Mouse (Mus musculus) embryonic fibroblast, embryonic 13.5 days (primary cell): Measurements from ENCODE around the gene Zcchc3. TPM values are rescaled to one million over a fixed set of nuclear protein-coding genes. Genes with fewer than 3 reads are reported as not detected.
A peak's percentile ranks its signal among the peaks of the same experiment; 100 is the strongest.
"Not testable (repeated sequence)": the region's sequence is repeated elsewhere in the genome, so short reads cannot be mapped to it uniquely, and the experiment has no call there.

ENCODE experiments used
- H3K27ac ChIP-seq: 2 replicates; pipeline ENCODE4 v1.5.1; 2012; ENCODE audit warnings: low read length, control low read depth, inconsistent platforms; ENCODE audit not compliant: insufficient read depth
- H3K4me1 ChIP-seq: 2 replicates; pipeline ENCODE4 v1.6.1; 2011; ENCODE audit warnings: low read length; ENCODE audit not compliant: control insufficient read depth, insufficient read depth
- H3K4me3 ChIP-seq: 2 replicates; pipeline ENCODE4 v1.5.1; 2011; ENCODE audit warnings: mild to moderate bottlenecking, control low read depth, low read length; ENCODE audit not compliant: insufficient read depth
- CTCF ChIP-seq: IDR thresholded peaks from 2 replicates; pipeline ENCODE4 v1.5.1; 2011; ENCODE audit warnings: mild to moderate bottlenecking, control low read depth, low read length, moderate library complexity, borderline replicate concordance; ENCODE audit not compliant: insufficient read depth
- POLR2A ChIP-seq: IDR thresholded peaks from 2 replicates; pipeline ENCODE4 v1.6.1; 2011; ENCODE audit warnings: low read depth, mild to moderate bottlenecking, control low read depth, low read length, moderate library complexity
- polyA plus RNA-seq: library from polyadenylated mRNA; stranded (reverse); fragments of >200 nt; gene quantifications from 2 replicates; pipeline ENCODE4 v1.2.4, GENCODE M21; 2011; ENCODE audit warnings: low read depth; ENCODE audit not compliant: missing spikeins, insufficient read length

Gene Zcchc3
- polyA plus RNA-seq, 1 experiment = 17.6 TPM

DNA sequence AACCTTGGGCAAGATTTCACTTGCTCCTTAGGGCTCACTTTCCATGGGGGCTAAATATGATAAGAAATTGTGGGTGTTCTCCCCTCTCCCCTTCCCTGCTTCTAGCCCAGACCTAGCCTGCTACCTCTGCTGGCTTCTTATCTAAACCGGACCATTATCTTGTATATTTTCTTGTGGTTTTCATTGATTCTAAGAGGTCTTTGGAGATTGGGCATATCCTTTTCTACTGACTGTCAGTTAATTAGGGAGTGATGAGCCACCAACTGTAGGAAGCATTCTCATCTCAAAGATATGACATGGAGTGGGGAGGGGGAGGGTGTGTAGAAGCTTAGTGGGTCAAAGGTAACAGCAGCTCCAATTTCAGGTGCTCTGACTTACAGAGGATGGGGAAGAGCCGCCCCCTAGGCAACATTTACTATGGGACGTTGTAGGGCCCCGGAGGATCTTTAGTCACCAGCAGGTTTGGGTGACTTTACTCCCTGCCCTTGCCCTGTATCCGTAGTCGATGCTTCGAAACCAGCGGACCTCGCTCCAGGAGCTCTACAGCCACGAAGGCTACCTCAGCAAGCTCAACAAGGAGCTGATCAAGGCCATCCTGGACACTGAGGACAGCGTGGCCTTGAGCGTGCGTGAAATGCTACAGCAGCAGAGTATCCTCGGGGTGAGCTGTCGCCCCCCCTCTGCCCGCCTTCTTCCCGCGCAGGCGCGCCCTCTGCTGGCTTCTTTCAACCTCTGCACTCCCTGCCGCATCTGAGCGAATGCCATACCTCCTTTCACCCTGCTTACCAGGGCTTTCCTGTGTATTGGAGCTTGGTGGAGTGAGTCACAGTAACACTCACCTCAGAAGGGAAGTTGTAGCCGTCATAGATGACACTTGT is 22.4 kb upstream of the Zcchc3 start:
- Histone ChIP-seq H3K4me3 (no peak overlapping the region), H3K4me1 (no peaks in the 10 kb centered on the region), H3K27ac (no peak overlapping the region)
- TF ChIP-seq CTCF = peak; percentile 75
- no peak for TF ChIP-seq POLR2A

DNA sequence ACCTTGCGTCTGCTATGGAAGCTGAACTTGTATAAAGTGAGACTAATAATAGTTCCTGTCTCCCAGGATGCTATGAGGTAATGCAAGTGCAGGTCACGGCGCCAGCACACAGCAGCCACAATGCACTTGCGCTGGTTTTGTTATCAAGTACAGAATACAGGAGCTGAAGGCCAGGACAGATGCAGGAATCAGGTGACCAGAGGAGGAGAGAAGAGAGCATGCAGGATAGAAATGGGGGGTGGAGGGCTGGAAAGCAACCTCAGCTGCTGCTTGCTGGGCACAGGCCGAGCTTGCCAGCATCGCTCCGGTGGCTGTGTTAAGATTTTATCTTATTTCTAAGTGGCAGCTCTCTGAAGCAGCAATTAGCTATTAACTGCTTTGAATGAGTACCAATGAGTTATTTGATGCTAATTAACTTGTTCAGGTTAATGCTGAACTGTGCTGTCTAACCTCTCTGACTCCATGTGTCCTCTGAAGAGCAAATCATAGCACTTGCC is 21.6 kb upstream of the Zcchc3 start:
- no peaks in the 10 kb centered on the region for H3K4me1 ChIP-seq
- no peak overlapping the region for H3K27ac ChIP-seq
- no peak overlapping the region for H3K4me3 ChIP-seq
- TF ChIP-seq POLR2A (no peak), CTCF (no peak)

GRCm38 (mm10) chr2:152428481-152428880 is 13.7 kb upstream of the Zcchc3 start:
- not testable (repeated sequence) for H3K4me3 ChIP-seq, H3K27ac ChIP-seq, H3K4me1 ChIP-seq

- Histone ChIP-seq H3K27ac (no peak overlapping the region), H3K4me3 (no peak overlapping the region), H3K4me1 (no peaks in the 10 kb centered on the region)
- TF ChIP-seq POLR2A (no peak), CTCF (no peak)
Measured at GRCm38 (mm10) chr2:152427493-152427892, 12.7 kb upstream of the Zcchc3 start.

GRCm38 (mm10) chr2:152415786-152416185 is 959 bp upstream of the Zcchc3 start:
- peaks cover 8% of the 10 kb centered on the region for H3K4me1 ChIP-seq
- H3K4me3 ChIP-seq = no peak overlapping the region; the same call in 1 of the 2 replicates
- peak overlapping the region; percentile 64; the same call in 1 of the 2 replicates for H3K27ac ChIP-seq
- TF ChIP-seq POLR2A (no peak), CTCF (no peak)

- Histone ChIP-seq H3K4me3 (peak within 1 kb of the TSS; percentile 63), H3K27ac (peak within 1 kb of the TSS; percentile 64), H3K4me1 (peaks cover 8% of the 10 kb centered on the region)
- TF ChIP-seq POLR2A (no peak), CTCF (no peak)
Measured at GRCm38 (mm10) chr2:152415287-152415686, 460 bp upstream of the Zcchc3 start, which contains the start of gene 6820408C15Rik. 6820408C15Rik (plus strand) TSS chr2:152415587.

GRCm38 (mm10) chr2:152413765-152414584 is 852 bp downstream of the Zcchc3 start:
- peak overlapping the region; percentile 63 for H3K4me3 ChIP-seq
- TF ChIP-seq CTCF (no peak), POLR2A (0 out of 2 replicates have a peak, but pooled peaks have one; percentile 35)
- peak overlapping the region; percentile 64 for H3K27ac ChIP-seq
- peaks cover 8% of the 10 kb centered on the region for H3K4me1 ChIP-seq

GRCm38 (mm10) chr2:152413158-152413764 is 1.6 kb downstream of the Zcchc3 start:
- H3K27ac ChIP-seq = peak overlapping the region; percentile 64
- TF ChIP-seq CTCF (no peak), POLR2A (no peak)
- peak overlapping the region; percentile 63 for H3K4me3 ChIP-seq

GRCm38 (mm10) chr2:152412526-152413157 is 2.2 kb downstream of the Zcchc3 start:
- TF ChIP-seq POLR2A = no peak
- TF ChIP-seq CTCF = no peak
- peak overlapping the region; percentile 35 for H3K27ac ChIP-seq
- peaks cover 8% of the 10 kb centered on the region for H3K4me1 ChIP-seq
- peak overlapping the region; percentile 63 for H3K4me3 ChIP-seq

More at GRCm38 (mm10) chr2:152413158-152413764, 1.6 kb downstream of the Zcchc3 start:
- H3K4me1 ChIP-seq = peaks cover 8% of the 10 kb centered on the region
